Mouse (Mus musculus): ENCODE measurements at regions not wholly inside any gene's neighbourhood (a gene's known extent, or its start where the extent isn't known, plus 50 kb on each side); places are given as distances from the start of the nearest gene placed in this dataset.

DNA sequence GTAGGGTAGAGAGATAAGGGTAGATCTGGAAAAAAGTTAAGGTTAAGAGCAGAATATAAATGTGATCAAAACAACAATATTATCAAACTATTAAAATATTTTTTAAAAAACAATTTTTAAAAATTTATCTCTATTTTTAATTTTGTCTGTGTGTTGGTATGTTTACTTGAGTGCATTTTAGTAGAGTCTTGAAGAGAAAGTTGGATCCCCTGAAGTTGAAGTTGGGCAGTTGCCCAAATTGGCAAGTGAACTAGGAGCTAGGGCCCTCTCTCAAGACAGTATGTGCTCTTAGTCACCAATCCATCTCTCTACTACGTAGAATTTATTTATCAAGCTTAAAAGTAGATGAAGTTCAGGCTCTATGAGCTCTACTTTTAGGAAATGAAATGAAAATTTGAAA is 59.9 kb downstream of the Adamts1 start:
- H3K36me3 ChIP-seq (ENCODE audit: control insufficient read depth, insufficient read depth, low read length) = no peaks in the 10 kb centered on the region
- no peak for ATAC-seq (ENCODE audit: low FRiP score)
- no peak overlapping the region for H3K27ac ChIP-seq (ENCODE audit: low read depth, low read length)
- H3K4me1 ChIP-seq (ENCODE audit: control insufficient read depth, insufficient read depth, low read length) = no peaks in the 10 kb centered on the region
- no peaks in the 10 kb centered on the region for H3K27me3 ChIP-seq (ENCODE audit: control insufficient read depth, insufficient read depth, low read length)
- H3K4me3 ChIP-seq (ENCODE audit: low read depth, low read length) = no peak overlapping the region
- 79% methylated on average over 1 of the region's 1 CpGs for WGBS
- H3K9ac ChIP-seq (ENCODE audit: low read length) = no peak overlapping the region
- H3K4me2 ChIP-seq = no peak overlapping the region
- DNase-seq (ENCODE audit: low spot score, missing footprints) = peak; percentile 54
- no peaks in the 10 kb centered on the region for H3K9me3 ChIP-seq (ENCODE audit: control insufficient read depth, low read length)

DNA sequence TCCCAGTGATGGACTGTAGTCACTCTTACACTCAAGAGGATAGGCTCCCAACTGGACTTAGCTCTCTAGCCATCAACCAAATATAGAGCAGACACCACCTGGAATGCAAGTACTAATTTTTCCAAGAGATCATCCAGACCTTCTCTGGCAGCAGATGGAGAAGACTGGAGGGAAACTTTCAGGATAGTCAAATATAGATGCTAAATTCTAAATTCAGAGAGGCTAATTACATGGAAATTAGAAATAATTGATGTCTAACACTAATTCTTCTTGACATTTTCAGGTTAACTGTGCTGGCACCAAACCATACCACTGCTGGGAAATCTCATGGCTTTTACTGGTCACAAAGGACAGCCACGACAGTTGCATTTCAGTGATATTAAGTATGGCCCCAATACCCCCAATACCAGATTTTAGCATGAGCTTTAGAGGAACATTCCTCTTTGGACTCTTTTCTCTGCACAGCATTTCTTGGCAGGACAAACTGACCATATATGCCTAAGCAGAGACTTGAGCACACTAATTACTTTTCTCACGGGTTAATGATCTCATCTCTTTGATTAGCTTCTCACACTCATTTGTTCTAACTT is 64.2 kb downstream of the Adamts1 start:
- WGBS = 85% methylated on average over 2 of the region's 2 CpGs
- no peaks in the 10 kb centered on the region for H3K27me3 ChIP-seq (ENCODE audit: control insufficient read depth, insufficient read depth, low read length)
- ATAC-seq (ENCODE audit: low FRiP score) = no peak

DNA sequence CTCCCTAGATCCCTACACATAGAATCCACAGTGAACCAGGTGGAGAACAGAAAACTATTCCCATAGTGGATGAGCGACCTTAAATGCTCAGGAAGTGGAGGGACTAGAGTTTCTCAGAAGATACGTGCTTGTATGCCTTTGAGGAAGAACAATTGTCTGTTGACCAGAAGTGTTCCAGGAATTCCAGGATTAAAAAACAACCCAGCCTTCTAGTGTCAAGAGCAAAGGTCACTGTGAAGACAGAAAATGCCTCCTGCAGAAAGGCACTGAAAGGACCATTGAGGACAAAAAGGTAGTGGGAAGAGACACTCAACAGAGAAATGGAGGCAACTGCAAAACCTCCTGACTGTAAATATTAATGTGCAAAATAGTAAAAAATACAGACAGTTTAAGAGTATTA is 74.9 kb downstream of the Adamts1 start:
- Histone ChIP-seq H3K4me1 (ENCODE audit: control insufficient read depth, insufficient read depth, low read length) (no peaks in the 10 kb centered on the region), H3K36me3 (ENCODE audit: control insufficient read depth, insufficient read depth, low read length) (no peaks in the 10 kb centered on the region), H3K4me2 (no peak overlapping the region), H3K9ac (ENCODE audit: low read length) (no peak overlapping the region), H3K4me3 (ENCODE audit: low read depth, low read length) (no peak overlapping the region), H3K9me3 (ENCODE audit: control insufficient read depth, low read length) (no peaks in the 10 kb centered on the region), H3K27ac (ENCODE audit: low read depth, low read length) (no peak overlapping the region), H3K27me3 (ENCODE audit: control insufficient read depth, insufficient read depth, low read length) (no peaks in the 10 kb centered on the region)
- DNase-seq (ENCODE audit: low spot score, missing footprints) (no peak), ATAC-seq (ENCODE audit: low FRiP score) (no peak)
- 71% methylated on average over 2 of the region's 2 CpGs for WGBS

More for the DNA sequence above, 64.2 kb downstream of the Adamts1 start:
- no peaks in the 10 kb centered on the region for H3K9me3 ChIP-seq (ENCODE audit: control insufficient read depth, low read length)
- no peak overlapping the region for H3K4me2 ChIP-seq
- DNase-seq (ENCODE audit: low spot score, missing footprints) = no peak
- H3K36me3 ChIP-seq (ENCODE audit: control insufficient read depth, insufficient read depth, low read length) = no peaks in the 10 kb centered on the region
- H3K9ac ChIP-seq (ENCODE audit: low read length) = no peak overlapping the region
- no peak overlapping the region for H3K4me3 ChIP-seq (ENCODE audit: low read depth, low read length)
- no peaks in the 10 kb centered on the region for H3K4me1 ChIP-seq (ENCODE audit: control insufficient read depth, insufficient read depth, low read length)
- H3K27ac ChIP-seq (ENCODE audit: low read depth, low read length) = no peak overlapping the region

GRCm38 (mm10) chr16:85721968-85722367 is 80.9 kb downstream of the Adamts1 start:
- no peak overlapping the region for H3K9ac ChIP-seq (ENCODE audit: low read length)
- 73% methylated on average over 2 of the region's 2 CpGs for WGBS
- no peak overlapping the region for H3K27ac ChIP-seq (ENCODE audit: low read depth, low read length)
- H3K4me1 ChIP-seq (ENCODE audit: control insufficient read depth, insufficient read depth, low read length) = no peaks in the 10 kb centered on the region
- DNase-seq (ENCODE audit: low spot score, missing footprints) (no peak), ATAC-seq (ENCODE audit: low FRiP score) (no peak)
- no peaks in the 10 kb centered on the region for H3K36me3 ChIP-seq (ENCODE audit: control insufficient read depth, insufficient read depth, low read length)
- no peaks in the 10 kb centered on the region for H3K9me3 ChIP-seq (ENCODE audit: control insufficient read depth, low read length)
- H3K4me3 ChIP-seq (ENCODE audit: low read depth, low read length) = no peak overlapping the region
- no peak overlapping the region for H3K4me2 ChIP-seq
- H3K27me3 ChIP-seq (ENCODE audit: control insufficient read depth, insufficient read depth, low read length) = no peaks in the 10 kb centered on the region

- H3K9ac ChIP-seq (ENCODE audit: low read length) = no peak overlapping the region
- H3K4me3 ChIP-seq (ENCODE audit: low read depth, low read length) = no peak overlapping the region
- H3K9me3 ChIP-seq (ENCODE audit: control insufficient read depth, low read length) = no peaks in the 10 kb centered on the region
- WGBS = 88% methylated on average over 3 of the region's 3 CpGs
- no peak overlapping the region for H3K4me2 ChIP-seq
- no peaks in the 10 kb centered on the region for H3K4me1 ChIP-seq (ENCODE audit: control insufficient read depth, insufficient read depth, low read length)
- no peak for DNase-seq (ENCODE audit: low spot score, missing footprints)
- H3K36me3 ChIP-seq (ENCODE audit: control insufficient read depth, insufficient read depth, low read length) = no peaks in the 10 kb centered on the region
- H3K27me3 ChIP-seq (ENCODE audit: control insufficient read depth, insufficient read depth, low read length) = no peaks in the 10 kb centered on the region
- H3K27ac ChIP-seq (ENCODE audit: low read depth, low read length) = no peak overlapping the region
- ATAC-seq (ENCODE audit: low FRiP score) = no peak
Observed at GRCm38 (mm10) chr16:85712291-85712690, 90.6 kb downstream of the Adamts1 start.

GRCm38 (mm10) chr16:85704254-85705020 is 98.5 kb downstream of the Adamts1 start:
- no peaks in the 10 kb centered on the region for H3K4me1 ChIP-seq (ENCODE audit: control insufficient read depth, insufficient read depth, low read length)
- H3K4me3 ChIP-seq (ENCODE audit: low read depth, low read length) = no peak overlapping the region
- no peak overlapping the region for H3K4me2 ChIP-seq
- no peaks in the 10 kb centered on the region for H3K9me3 ChIP-seq (ENCODE audit: control insufficient read depth, low read length)
- DNase-seq (ENCODE audit: low spot score, missing footprints) (no peak), ATAC-seq (ENCODE audit: low FRiP score) (no peak)
- no peak overlapping the region for H3K9ac ChIP-seq (ENCODE audit: low read length)
- no peaks in the 10 kb centered on the region for H3K36me3 ChIP-seq (ENCODE audit: control insufficient read depth, insufficient read depth, low read length)
- 86% methylated on average over 9 of the region's 9 CpGs for WGBS
- H3K27ac ChIP-seq (ENCODE audit: low read depth, low read length) = no peak overlapping the region
- H3K27me3 ChIP-seq (ENCODE audit: control insufficient read depth, insufficient read depth, low read length) = no peaks in the 10 kb centered on the region

DNA sequence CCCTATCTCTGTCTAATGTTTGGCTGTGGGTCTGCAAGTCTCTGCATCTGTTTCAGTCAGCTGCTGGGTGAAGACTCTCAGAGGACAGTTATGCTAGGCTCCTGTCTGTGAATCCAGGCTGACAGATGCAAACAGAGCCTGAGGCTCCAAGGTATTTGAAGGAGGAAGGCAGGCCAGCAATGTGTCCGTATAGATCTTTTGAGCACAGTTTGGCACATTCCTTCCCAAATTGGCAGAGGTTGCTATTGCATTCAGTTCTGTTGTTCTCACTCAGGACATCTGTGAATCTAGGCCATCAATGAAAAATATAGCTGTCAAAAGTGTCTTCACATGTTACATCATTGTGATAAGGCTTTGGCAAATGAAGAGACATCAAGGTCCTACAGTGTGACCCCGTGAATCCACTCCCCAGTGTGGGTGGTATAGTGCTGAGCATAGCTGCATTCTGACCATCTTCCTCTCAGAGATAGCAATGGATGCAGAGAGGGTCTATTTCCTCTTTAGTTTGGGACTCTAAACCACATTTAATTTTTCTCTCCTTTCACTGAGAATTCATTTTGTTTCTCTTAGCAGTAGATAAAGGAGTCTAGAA is 99.9 kb downstream of the Adamts1 start:
- no peaks in the 10 kb centered on the region for H3K27me3 ChIP-seq (ENCODE audit: control insufficient read depth, insufficient read depth, low read length)
- no peaks in the 10 kb centered on the region for H3K4me1 ChIP-seq (ENCODE audit: control insufficient read depth, insufficient read depth, low read length)
- ATAC-seq (ENCODE audit: low FRiP score) = no peak
- no peak overlapping the region for H3K9ac ChIP-seq (ENCODE audit: low read length)
- no peak overlapping the region for H3K4me3 ChIP-seq (ENCODE audit: low read depth, low read length)
- no peak overlapping the region for H3K4me2 ChIP-seq
- H3K27ac ChIP-seq (ENCODE audit: low read depth, low read length) = no peak overlapping the region
- WGBS = 94% methylated on average over 2 of the region's 2 CpGs
- no peak for DNase-seq (ENCODE audit: low spot score, missing footprints)
- H3K9me3 ChIP-seq (ENCODE audit: control insufficient read depth, low read length) = no peaks in the 10 kb centered on the region
- H3K36me3 ChIP-seq (ENCODE audit: control insufficient read depth, insufficient read depth, low read length) = no peaks in the 10 kb centered on the region

GRCm38 (mm10) chr16:85699329-85699728 is 103.6 kb downstream of the Adamts1 start:
- Histone ChIP-seq H3K36me3 (ENCODE audit: control insufficient read depth, insufficient read depth, low read length) (no peaks in the 10 kb centered on the region), H3K9me3 (ENCODE audit: control insufficient read depth, low read length) (no peaks in the 10 kb centered on the region), H3K4me2 (no peak overlapping the region), H3K9ac (ENCODE audit: low read length) (no peak overlapping the region), H3K27me3 (ENCODE audit: control insufficient read depth, insufficient read depth, low read length) (no peaks in the 10 kb centered on the region), H3K27ac (ENCODE audit: low read depth, low read length) (no peak overlapping the region), H3K4me1 (ENCODE audit: control insufficient read depth, insufficient read depth, low read length) (no peaks in the 10 kb centered on the region), H3K4me3 (ENCODE audit: low read depth, low read length) (no peak overlapping the region)
- WGBS = 92% methylated on average over 4 of the region's 4 CpGs
- DNase-seq (ENCODE audit: low spot score, missing footprints) = no peak
- ATAC-seq (ENCODE audit: low FRiP score) = no peak

GRCm38 (mm10) chr16:85682721-85683120 is 120.2 kb downstream of the Adamts1 start:
- Histone ChIP-seq H3K4me2 (no peak overlapping the region), H3K4me3 (ENCODE audit: low read depth, low read length) (no peak overlapping the region), H3K27me3 (ENCODE audit: control insufficient read depth, insufficient read depth, low read length) (no peaks in the 10 kb centered on the region), H3K9ac (ENCODE audit: low read length) (no peak overlapping the region), H3K36me3 (ENCODE audit: control insufficient read depth, insufficient read depth, low read length) (no peaks in the 10 kb centered on the region), H3K9me3 (ENCODE audit: control insufficient read depth, low read length) (no peaks in the 10 kb centered on the region), H3K4me1 (ENCODE audit: control insufficient read depth, insufficient read depth, low read length) (no peaks in the 10 kb centered on the region), H3K27ac (ENCODE audit: low read depth, low read length) (no peak overlapping the region)
- no peak for ATAC-seq (ENCODE audit: low FRiP score)
- 65% methylated on average over 2 of the region's 2 CpGs for WGBS
- no peak for DNase-seq (ENCODE audit: low spot score, missing footprints)

Measured in midbrain, embryonic 11.5 days (tissue).